ENCODE assay signal across 14 mouse cellular contexts in the genomic region with DNA sequence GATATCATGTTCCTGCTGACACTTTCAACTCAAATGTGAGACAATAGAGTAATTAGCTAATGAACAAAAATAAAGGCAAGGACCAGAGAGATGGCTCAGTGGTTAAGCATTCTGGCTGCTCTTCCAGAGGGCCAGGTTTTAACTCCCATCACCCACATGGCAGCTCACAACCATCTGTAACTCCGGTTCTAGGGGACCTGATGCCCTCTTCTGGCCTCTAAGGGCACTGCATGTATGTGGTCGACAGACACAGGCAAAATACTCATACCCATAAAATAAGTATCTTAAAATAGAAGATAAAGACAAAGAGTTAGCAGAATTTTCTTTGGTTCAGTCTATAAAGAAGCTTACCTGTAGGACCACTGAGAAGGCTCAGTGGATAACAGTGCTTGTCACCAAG.
DNase-seq lines count a peak whose midpoint lies in the region; ATAC-seq and TF ChIP-seq lines count a peak whose summit lies in the region.
"Had no signal": no experiment of that assay in that cellular context is flagged by ENCODE, and none has a peak within 500 bp of the region (broad histone marks: within the 10 kb centered on the region; RNA-seq: fewer than 3 reads in every experiment).

No protein-coding gene starts in this region.

- H3K4me2 ChIP-seq in lung, embryonic 14.5 days = no peak overlapping the region
- H3K4me2 ChIP-seq: liver, embryonic 13.5 days had no signal

- H3K27me3 ChIP-seq in heart, adult 2 months (ENCODE audit: control insufficient read depth, insufficient read depth, low read length) = no peaks in the 10 kb centered on the region
- no peaks in the 10 kb centered on the region for H3K27me3 ChIP-seq in lung, embryonic 14.5 days (ENCODE audit: insufficient read depth, low read length)
- H3K27me3 ChIP-seq in ES-Bruce4 (ENCODE audit: control insufficient read depth, insufficient read depth, low read length, poor library complexity, severe bottlenecking) = no peaks in the 10 kb centered on the region
- H3K27me3 ChIP-seq: liver, embryonic 13.5 days had no signal

- no peak overlapping the region for H3K27ac ChIP-seq in heart, adult 2 months
- H3K27ac ChIP-seq in lung, embryonic 14.5 days (ENCODE audit: low read depth) = no peak overlapping the region
- H3K27ac ChIP-seq in ES-Bruce4 (ENCODE audit: insufficient read depth, low read length) = no peak overlapping the region
- H3K27ac ChIP-seq: liver, embryonic 13.5 days had no signal

- no peaks in the 10 kb centered on the region for H3K4me1 ChIP-seq in heart, adult 2 months (ENCODE audit: control insufficient read depth, insufficient read depth, low read length)
- no peaks in the 10 kb centered on the region for H3K4me1 ChIP-seq in lung, embryonic 14.5 days (ENCODE audit: insufficient read depth)
- H3K4me1 ChIP-seq in ES-Bruce4 (ENCODE audit: control insufficient read depth, insufficient read depth, low read length) = no peaks in the 10 kb centered on the region
- H3K4me1 ChIP-seq: liver, embryonic 13.5 days had no signal

- no peak for TF ChIP-seq POLR2A in heart, adult 2 months (IDR thresholded peaks at IDR 0.05; ENCODE audit: insufficient read depth, low read depth, low read length)
- TF ChIP-seq POLR2A in ES-Bruce4 (IDR thresholded peaks at IDR 0.05; ENCODE audit: insufficient read depth, low read length) = no peak

- WGBS in heart, adult 2 months = 55% methylated on average over 2 of the region's 2 CpGs
- 59% methylated on average over 2 of the region's 2 CpGs for WGBS in lung, embryonic 14.5 days

- DNase-seq in heart, adult 2 months = no peak
- DNase-seq in heart, postnatal 25 days (ENCODE audit: low spot score) = no peak
- DNase-seq in lung, embryonic 14.5 days = no peak
- DNase-seq in lung, postnatal 25 days (ENCODE audit: low spot score) = no peak
- DNase-seq in naive thymus-derived CD4-positive, alpha-beta T cell, adult 2 months (ENCODE audit: low read depth) = peak; percentile 12
- no peak for DNase-seq in retina, embryonic 14.5 days (ENCODE audit: low spot score)
- DNase-seq: adrenal gland, postnatal 25 days; heart, adult 18-20 months; heart, postnatal 14 days; liver, embryonic 13.5 days; right cerebral cortex, postnatal 14 days had no signal

- no peak overlapping the region for H3K4me3 ChIP-seq in heart, adult 2 months
- no peak overlapping the region for H3K4me3 ChIP-seq in lung, embryonic 14.5 days (ENCODE audit: low read depth, low read length)
- H3K4me3 ChIP-seq in ES-Bruce4 (ENCODE audit: low read depth, low read length) = no peak overlapping the region
- H3K4me3 ChIP-seq: liver, embryonic 13.5 days had no signal

- no peak for TF ChIP-seq EP300 in heart, adult 2 months (IDR thresholded peaks at IDR 0.05; ENCODE audit: insufficient read depth, low read depth, low read length)
- TF ChIP-seq EP300 in ES-Bruce4 (IDR thresholded peaks at IDR 0.05; ENCODE audit: insufficient read depth, low read depth, low read length) = no peak

- H3K9ac ChIP-seq in heart, adult 2 months (ENCODE audit: low read depth, low read length) = no peak overlapping the region
- no peak overlapping the region for H3K9ac ChIP-seq in lung, embryonic 14.5 days
- no peak overlapping the region for H3K9ac ChIP-seq in ES-Bruce4 (ENCODE audit: low read depth, poor library complexity, severe bottlenecking)
- H3K9ac ChIP-seq: liver, embryonic 13.5 days had no signal

- intact Hi-C loops in heart, adult 2 months (cut with DNase I) = no loop called here
- intact Hi-C loops in heart, postnatal 25 days (cut with DNase I) = no loop called here

- no peaks in the 10 kb centered on the region for H3K9me3 ChIP-seq in lung, embryonic 14.5 days (ENCODE audit: low read depth, low read length)
- no peaks in the 10 kb centered on the region for H3K9me3 ChIP-seq in ES-Bruce4 (replicated peaks; ENCODE audit: control insufficient read depth, insufficient read depth, low read length, poor library complexity, severe bottlenecking)
- H3K9me3 ChIP-seq: liver, embryonic 13.5 days had no signal

- no peaks in the 10 kb centered on the region for H3K36me3 ChIP-seq in heart, adult 2 months (ENCODE audit: control insufficient read depth, insufficient read depth, low read length)
- H3K36me3 ChIP-seq in lung, embryonic 14.5 days (ENCODE audit: insufficient read depth) = no peaks in the 10 kb centered on the region
- no peaks in the 10 kb centered on the region for H3K36me3 ChIP-seq in ES-Bruce4 (ENCODE audit: control insufficient read depth, insufficient read depth, low read length, poor library complexity, severe bottlenecking)
- H3K36me3 ChIP-seq: liver, embryonic 13.5 days had no signal

- no peaks in the 10 kb centered on the region for H3K79me2 ChIP-seq in heart, adult 2 months (replicated peaks; ENCODE audit: control insufficient read depth, insufficient read depth, low read length)

- no peak for ATAC-seq in lung, embryonic 14.5 days (ENCODE audit: insufficient read depth)
- ATAC-seq in megakaryocyte-erythroid progenitor cell, adult 5-6 weeks (replicated peaks; ENCODE audit: low FRiP score, low TSS enrichment, poor library complexity, severe bottlenecking) = no peak
- ATAC-seq: inflammation-experienced regulatory T-cells, adult 6 months had no signal

- peak; percentile 45 for TF ChIP-seq CTCF in heart, adult 2 months (IDR thresholded peaks at IDR 0.05)
- peak; percentile 31; the same call in 1 of the 2 replicates for TF ChIP-seq CTCF in lung, embryonic 14.5 days (IDR thresholded peaks at IDR 0.05; ENCODE audit: low read depth)
- peak; percentile 49 for TF ChIP-seq CTCF in ES-Bruce4 (IDR thresholded peaks at IDR 0.05; ENCODE audit: low read depth, low read length)
